Mouse (Mus musculus) limb, embryonic 11.5 days (tissue): ENCODE data around the gene Klhl36. TPM values are rescaled to one million over a fixed set of nuclear protein-coding genes. Genes with fewer than 3 reads are reported as not detected.

Source experiments
- ATAC-seq: fragments of 200-750 bp; cut with Nextera tagmentation; 2 replicates; pipeline ENCODE4 v1.8.0; 2017; ENCODE audit warnings: low read depth; ENCODE audit not compliant: insufficient number of reproducible peaks, low FRiP score, low TSS enrichment
- DNase-seq: peaks from one replicate; pipeline ENCODE4 v3.0.0-alpha.2; 2015; ENCODE audit warnings: low spot score
- H3K27ac ChIP-seq: fragments of 300-500 bp; sonication (generic); replicated peaks from 2 replicates; pipeline ENCODE4 v1.5.1; 2014; ENCODE audit warnings: low read depth, mild to moderate bottlenecking, low read length
- H3K27me3 ChIP-seq: fragments of 300-500 bp; sonication (generic); 2 replicates; pipeline ENCODE4 v1.6.1; 2014; ENCODE audit warnings: mild to moderate bottlenecking, low read length, mixed read lengths; ENCODE audit not compliant: control insufficient read depth, insufficient read depth
- H3K36me3 ChIP-seq: fragments of 300-500 bp; sonication (generic); 2 replicates; pipeline ENCODE4 v1.6.1; 2014; ENCODE audit warnings: mild to moderate bottlenecking, low read length, moderate library complexity, mixed read lengths; ENCODE audit not compliant: control insufficient read depth, insufficient read depth
- H3K4me1 ChIP-seq: fragments of 300-500 bp; sonication (generic); 2 replicates; pipeline ENCODE4 v1.6.1; 2014; ENCODE audit warnings: low read length, mixed read lengths; ENCODE audit not compliant: control insufficient read depth, insufficient read depth
- H3K4me2 ChIP-seq: fragments of 300-500 bp; sonication (generic); 2 replicates; pipeline ENCODE4 v1.6.1; 2014; ENCODE audit warnings: low read depth, mild to moderate bottlenecking, moderate library complexity; ENCODE audit not compliant: severe bottlenecking
- H3K4me3 ChIP-seq: fragments of 300-500 bp; sonication (generic); 2 replicates; pipeline ENCODE4 v1.5.1; 2014; ENCODE audit warnings: low read depth, low read length
- H3K9ac ChIP-seq: fragments of 300-500 bp; sonication (generic); 2 replicates; pipeline ENCODE4 v1.6.1; 2014; ENCODE audit warnings: mild to moderate bottlenecking, low read length
- H3K9me3 ChIP-seq: fragments of 300-500 bp; sonication (generic); 2 replicates; pipeline ENCODE4 v1.6.1; 2016; ENCODE audit warnings: low read length; ENCODE audit not compliant: control insufficient read depth
- WGBS: fragments of 180-500 bp; shearing (Covaris S2); extraction: QIAGEN DNeasy Blood & Tissue Kit; methylation state at CpG from one replicate; pipeline ENCODE4 v1.1.7; 2014; 5-methylcytosine and 5-hydroxymethylcytosine counted together
- polyA plus RNA-seq: library from polyadenylated mRNA; unstranded; fragments of >200 nt; fragmentation: Nextera tagmentation; extraction: Ambion mirVana; gene quantifications from 2 replicates; pipeline ENCODE4 v1.2.1, GENCODE M21; 2014

Gene Klhl36
- polyA plus RNA-seq, 1 experiment from 2014 or later, result 6.6 TPM

DNA sequence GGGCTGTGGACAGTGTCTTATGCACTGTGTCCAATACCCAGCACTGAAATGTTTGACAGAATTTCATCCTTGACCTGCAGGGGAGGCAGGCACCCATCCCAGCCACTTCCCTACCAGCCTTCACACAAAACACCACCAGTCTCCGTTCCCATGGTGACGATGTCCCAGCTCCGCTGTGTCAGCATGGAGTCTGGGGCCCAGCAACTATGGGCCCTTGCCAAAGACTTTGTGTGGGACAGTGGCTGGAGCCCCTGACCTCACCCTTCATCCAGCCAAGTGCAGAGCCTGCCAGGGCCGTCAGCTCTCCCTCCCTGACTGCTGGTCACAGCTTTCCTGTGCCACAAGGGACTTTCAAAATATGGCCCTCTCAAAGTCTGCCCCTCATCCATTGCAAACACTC is 38.0 kb upstream of the Klhl36 start:
- no peak for DNase-seq
- Histone ChIP-seq H3K4me2 (no peak overlapping the region), H3K36me3 (peaks cover 2% of the 10 kb centered on the region), H3K9me3 (no peaks in the 10 kb centered on the region), H3K27ac (no peak overlapping the region), H3K4me3 (no peak overlapping the region), H3K9ac (no peak overlapping the region), H3K4me1 (no peaks in the 10 kb centered on the region), H3K27me3 (no peaks in the 10 kb centered on the region)
- ATAC-seq, result no peak
- 73% methylated on average over 4 of the region's 4 CpGs for WGBS

DNA sequence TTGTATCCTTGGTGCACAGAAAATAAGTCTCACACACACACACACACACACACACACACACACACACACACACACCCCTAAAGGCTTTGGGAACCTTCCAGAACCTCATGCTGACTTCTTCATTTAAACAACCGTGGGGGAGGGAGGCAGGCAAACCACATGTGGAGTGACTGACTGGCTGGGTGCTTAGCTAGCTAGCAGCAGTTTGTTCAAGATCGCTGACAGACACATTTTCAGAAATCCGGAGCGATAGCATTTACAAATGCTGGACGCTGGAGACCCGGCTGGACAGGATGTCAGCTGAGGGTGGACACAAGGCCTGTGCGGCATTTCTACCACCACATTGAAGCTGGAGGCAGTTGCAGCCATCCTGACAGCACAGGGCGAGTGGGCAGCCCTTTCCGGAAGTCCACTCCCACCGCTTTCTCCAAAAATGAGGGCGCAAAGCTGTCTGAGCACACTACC is 37.2 kb upstream of the Klhl36 start:
- no peak overlapping the region for H3K4me3 ChIP-seq
- 85% methylated on average over 11 of the region's 11 CpGs for whole genome bisulfite sequencing
- H3K9ac ChIP-seq, result no peak overlapping the region
- ATAC-seq (no peak), DNase-seq (no peak)
- no peaks in the 10 kb centered on the region for H3K9me3 ChIP-seq
- H3K4me1 ChIP-seq, result peaks cover 4% of the 10 kb centered on the region; the same call in 1 of the 2 replicates
- no peaks in the 10 kb centered on the region for H3K27me3 ChIP-seq
- no peak overlapping the region for H3K27ac ChIP-seq
- no peak overlapping the region for H3K4me2 ChIP-seq
- H3K36me3 ChIP-seq, result peaks cover 2% of the 10 kb centered on the region

DNA sequence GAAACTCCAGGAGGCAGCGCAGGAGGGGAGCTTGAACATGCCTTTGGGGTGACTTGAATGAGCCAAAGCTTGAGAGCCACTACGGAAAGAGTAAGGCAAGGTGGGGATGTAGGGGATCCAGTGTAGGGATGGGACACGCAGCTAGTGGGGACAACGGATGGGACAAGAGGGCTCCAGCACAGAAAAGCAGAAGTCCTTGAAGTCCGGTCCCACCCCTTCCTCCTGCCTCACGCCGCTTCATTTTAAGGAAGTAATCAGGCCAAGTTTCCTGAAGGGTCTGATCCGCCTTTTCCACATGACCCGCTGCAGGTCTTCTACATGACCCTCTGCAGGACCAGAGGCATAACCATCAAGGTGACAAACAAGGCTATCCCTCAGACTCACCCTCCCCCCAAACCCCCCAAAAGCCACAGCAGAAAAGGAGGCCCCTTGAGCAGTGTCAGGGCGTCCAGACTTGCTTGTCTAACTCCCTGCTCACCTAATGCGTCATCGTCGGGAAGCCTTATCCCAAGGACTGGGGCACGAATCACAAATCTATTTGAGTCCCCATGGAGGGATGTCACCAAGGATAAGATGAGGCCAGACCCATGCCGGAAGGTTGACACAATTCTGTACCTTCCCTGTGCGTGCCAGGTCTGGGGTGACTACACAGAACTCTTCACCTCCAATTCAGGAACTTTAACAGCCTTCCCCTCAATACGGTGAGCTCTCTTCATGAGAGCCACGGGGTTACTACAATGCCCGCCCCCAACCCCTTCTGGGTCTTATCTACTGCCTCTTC is 35.9 kb upstream of the Klhl36 start:
- no peak overlapping the region for H3K9ac ChIP-seq
- H3K9me3 ChIP-seq, result no peaks in the 10 kb centered on the region
- no peak for ATAC-seq
- no peak overlapping the region for H3K4me2 ChIP-seq
- no peaks in the 10 kb centered on the region for H3K27me3 ChIP-seq
- 85% methylated on average over 19 of the region's 19 CpGs for WGBS
- H3K27ac ChIP-seq, result no peak overlapping the region
- H3K4me3 ChIP-seq, result no peak overlapping the region
- no peak for DNase-seq
- no peaks in the 10 kb centered on the region; the same call in none of the 2 replicates for H3K36me3 ChIP-seq
- H3K4me1 ChIP-seq, result peaks cover 17% of the 10 kb centered on the region

DNA sequence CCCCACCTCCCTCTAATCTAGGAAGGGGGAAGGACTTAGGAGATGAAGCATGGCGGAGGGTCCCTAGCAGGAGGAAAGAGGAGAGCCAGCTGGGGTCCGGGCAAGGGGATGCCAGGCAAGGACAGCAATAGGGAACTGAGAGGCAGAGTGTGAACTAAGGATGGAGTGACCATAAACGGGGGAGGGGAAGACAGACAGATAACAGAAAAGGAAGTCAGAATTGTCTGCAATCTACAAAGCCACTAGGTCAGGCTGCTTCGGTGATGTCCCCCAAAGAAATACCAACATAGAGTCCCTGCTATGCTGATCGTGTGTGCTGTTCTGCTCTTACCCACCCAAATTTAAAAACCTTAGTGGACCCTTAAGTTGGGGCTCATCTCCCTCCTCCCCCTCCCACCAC is 35.1 kb upstream of the Klhl36 start:
- no peak for ATAC-seq
- H3K4me3 ChIP-seq, result no peak overlapping the region
- H3K9me3 ChIP-seq, result no peaks in the 10 kb centered on the region
- H3K9ac ChIP-seq, result no peak overlapping the region
- H3K36me3 ChIP-seq, result no peaks in the 10 kb centered on the region; the same call in none of the 2 replicates
- 60% methylated on average over 5 of the region's 5 CpGs for WGBS
- H3K27ac ChIP-seq, result no peak overlapping the region
- DNase-seq, result no peak
- H3K27me3 ChIP-seq, result no peaks in the 10 kb centered on the region
- no peak overlapping the region for H3K4me2 ChIP-seq
- peaks cover 25% of the 10 kb centered on the region for H3K4me1 ChIP-seq

DNA sequence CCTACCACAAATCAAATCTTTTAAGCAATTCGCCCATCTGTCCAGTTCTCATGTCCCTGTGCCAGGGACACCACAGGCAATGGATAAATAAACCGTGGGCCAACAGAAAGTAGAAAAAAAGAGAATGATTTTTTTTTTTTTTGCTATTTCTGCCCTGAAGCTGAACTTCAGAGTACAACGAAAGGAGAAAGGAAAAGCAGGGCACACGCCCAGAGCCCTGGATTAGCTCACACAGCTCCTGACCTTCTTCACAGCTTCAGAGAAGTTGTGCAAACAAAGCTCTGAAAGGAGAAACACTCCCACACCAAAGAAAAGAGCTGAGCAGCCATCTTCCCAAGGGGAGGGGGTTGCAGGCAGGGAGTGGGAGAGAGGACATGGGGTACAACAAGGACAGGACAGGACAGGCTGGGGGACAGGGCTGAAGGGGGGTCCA is 34.3 kb upstream of the Klhl36 start:
- Histone ChIP-seq H3K4me3 (no peak overlapping the region), H3K36me3 (no peaks in the 10 kb centered on the region; the same call in 1 of the 2 replicates), H3K4me1 (peaks cover 32% of the 10 kb centered on the region), H3K27me3 (no peaks in the 10 kb centered on the region), H3K4me2 (no peak overlapping the region), H3K27ac (no peak overlapping the region), H3K9me3 (no peaks in the 10 kb centered on the region), H3K9ac (no peak overlapping the region)
- ATAC-seq (no peak), DNase-seq (no peak)
- WGBS, result 75% methylated on average over 4 of the region's 4 CpGs

DNA sequence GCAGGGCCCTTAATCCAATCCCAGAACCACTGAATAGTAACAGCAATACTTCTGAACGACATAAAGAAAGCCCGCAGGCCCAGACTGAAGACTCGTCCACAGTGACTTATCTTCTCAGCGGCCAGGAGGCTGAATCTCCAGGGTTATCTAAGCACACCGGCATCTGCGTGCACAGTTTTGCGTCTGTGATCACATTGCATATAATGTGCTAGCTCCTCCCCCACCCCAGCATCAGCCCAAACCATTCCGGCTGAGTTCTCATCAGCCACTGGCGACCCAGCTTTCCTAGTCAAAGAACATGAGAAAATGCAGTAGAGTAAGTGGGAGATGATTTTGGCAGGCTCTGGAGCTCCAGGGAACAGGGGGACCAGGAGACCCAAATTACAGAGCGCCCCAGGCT is 33.1 kb upstream of the Klhl36 start:
- ATAC-seq (no peak), DNase-seq (no peak)
- Histone ChIP-seq H3K27ac (no peak overlapping the region), H3K36me3 (no peaks in the 10 kb centered on the region; the same call in 1 of the 2 replicates), H3K4me2 (no peak overlapping the region), H3K9me3 (no peaks in the 10 kb centered on the region), H3K27me3 (no peaks in the 10 kb centered on the region), H3K4me3 (no peak overlapping the region), H3K9ac (no peak overlapping the region), H3K4me1 (peaks cover 41% of the 10 kb centered on the region)
- WGBS, result 80% methylated on average over 10 of the region's 10 CpGs

DNA sequence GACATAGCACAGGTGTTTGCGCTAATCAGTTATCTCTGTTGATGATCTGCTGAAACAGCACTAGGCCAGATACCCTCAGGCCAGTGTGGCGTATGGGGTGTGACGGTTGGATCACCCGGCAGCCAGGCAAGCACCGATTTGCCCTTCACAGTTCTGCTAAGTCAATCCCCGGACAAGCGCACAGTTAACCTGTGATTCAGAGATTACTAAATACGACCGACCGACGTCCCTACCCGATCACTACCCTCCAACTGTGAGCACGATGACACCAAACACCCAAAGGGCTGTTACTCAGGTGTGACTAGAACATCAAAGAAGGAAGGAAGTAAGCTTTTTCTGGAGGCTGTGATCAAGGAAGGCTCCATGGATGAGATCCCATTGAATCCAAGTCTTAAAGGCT is 32.6 kb upstream of the Klhl36 start:
- Histone ChIP-seq H3K4me3 (no peak overlapping the region), H3K36me3 (no peaks in the 10 kb centered on the region), H3K4me1 (peaks cover 41% of the 10 kb centered on the region), H3K9me3 (no peaks in the 10 kb centered on the region), H3K4me2 (no peak overlapping the region), H3K27me3 (no peaks in the 10 kb centered on the region), H3K9ac (no peak overlapping the region), H3K27ac (no peak overlapping the region)
- no peak for DNase-seq
- no peak for ATAC-seq
- 77% methylated on average over 13 of the region's 13 CpGs for WGBS

DNA sequence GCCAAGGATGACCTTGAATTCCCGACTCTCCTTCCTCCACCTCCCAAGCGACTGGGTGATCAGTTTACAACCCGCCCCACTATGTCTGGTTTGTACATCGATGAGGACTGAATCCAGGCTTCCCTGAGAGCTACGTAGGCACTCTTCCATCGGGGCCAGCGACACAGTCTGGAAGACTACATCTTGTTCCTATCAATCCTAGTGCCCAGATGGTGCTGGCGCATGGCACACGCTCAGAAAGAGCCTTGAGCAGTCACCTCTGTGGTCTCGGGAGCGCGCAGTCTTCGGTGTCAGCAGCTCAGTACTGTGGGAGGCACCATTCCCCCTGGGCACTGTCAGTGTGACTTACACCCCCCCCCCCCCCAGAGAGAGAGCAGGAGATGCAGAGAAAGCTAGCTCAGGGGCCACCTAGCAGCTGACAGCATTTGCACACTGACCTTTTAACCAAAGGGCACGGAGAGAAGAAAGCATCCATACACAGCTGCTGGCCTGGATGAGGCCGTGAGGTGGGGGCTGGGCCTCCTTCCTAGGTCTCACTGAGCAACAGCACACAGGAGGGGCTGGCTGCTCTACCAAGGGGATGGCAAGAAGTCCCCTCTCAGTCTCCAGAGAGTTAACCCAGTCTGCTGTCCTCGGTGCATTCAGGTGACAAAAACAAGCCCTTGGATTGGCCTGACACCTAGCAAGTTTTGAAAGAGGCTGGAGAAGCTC is 32.0 kb upstream of the Klhl36 start:
- H3K27me3 ChIP-seq, result no peaks in the 10 kb centered on the region
- no peak overlapping the region for H3K9ac ChIP-seq
- no peak for ATAC-seq
- H3K27ac ChIP-seq, result no peak overlapping the region
- H3K4me1 ChIP-seq, result peaks cover 41% of the 10 kb centered on the region
- peak; percentile 37 for DNase-seq
- H3K4me2 ChIP-seq, result no peak overlapping the region
- no peak overlapping the region for H3K4me3 ChIP-seq
- 45% methylated on average over 16 of the region's 16 CpGs for WGBS
- no peaks in the 10 kb centered on the region for H3K36me3 ChIP-seq
- H3K9me3 ChIP-seq, result no peaks in the 10 kb centered on the region
